Comparison of ENCODE assay signal across 21 mouse cellular contexts in the genomic region with DNA sequence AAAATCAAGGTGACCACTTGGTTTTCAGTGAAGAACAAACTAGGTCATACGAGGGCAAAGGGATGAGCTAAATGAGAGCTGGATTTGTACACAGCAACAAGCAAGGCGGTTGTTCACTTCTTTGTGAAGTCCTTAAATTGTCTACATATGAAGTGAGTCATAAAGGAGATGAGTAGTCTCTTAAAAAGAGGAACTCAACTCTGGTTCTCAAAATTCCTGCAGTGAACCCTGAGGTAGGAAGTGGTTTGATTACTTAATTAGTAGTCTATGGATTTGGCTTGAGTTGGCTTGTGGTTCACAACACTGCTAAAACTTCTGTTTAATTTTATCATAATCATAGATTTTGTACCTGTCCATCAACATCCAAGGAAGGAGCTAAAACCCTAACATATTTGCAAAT.
DNase-seq lines count a peak whose midpoint lies in the region; ATAC-seq and TF ChIP-seq lines count a peak whose summit lies in the region.
"Had no signal": no experiment of that assay in that cellular context is flagged by ENCODE, and none has a peak within 500 bp of the region (broad histone marks: within the 10 kb centered on the region; RNA-seq: fewer than 3 reads in every experiment).

No protein-coding gene starts in this region.

- DNase-seq in lung, postnatal 0 days (ENCODE audit: low spot score), result peak; percentile 8
- no peak for DNase-seq in lung, postnatal 10 days
- DNase-seq in MEL-GATA-1-ER (ENCODE audit: extremely low read depth, low read depth), result peak; percentile 40
- DNase-seq in kidney, postnatal 10 days, result no peak
- no peak for DNase-seq in right cerebral cortex, adult 2 months (ENCODE audit: low spot score in 2 of 2)
- DNase-seq: adrenal gland, postnatal 10 days; cerebellum, adult 11-12 months; cerebellum, adult 9-10 months; cerebellum, postnatal 25 days; gastrocnemius, postnatal 36 days; heart, adult 18-20 months; heart, postnatal 14 days had no signal

- WGBS in lung, postnatal 0 days, result 67% methylated on average over 2 of the region's 2 CpGs
- 80% methylated on average over 2 of the region's 2 CpGs for WGBS in intestine, postnatal 0 days

- H3K27me3 ChIP-seq in lung, postnatal 0 days (replicated peaks; ENCODE audit: insufficient read depth, low read length), result no peaks in the 10 kb centered on the region
- no peaks in the 10 kb centered on the region for H3K27me3 ChIP-seq in intestine, postnatal 0 days (replicated peaks; ENCODE audit: control insufficient read depth, insufficient read depth, low read length)
- H3K27me3 ChIP-seq: heart, embryonic 15.5 days had no signal

- H3K27ac ChIP-seq in lung, postnatal 0 days (ENCODE audit: low read length), result no peak overlapping the region
- no peak overlapping the region for H3K27ac ChIP-seq in intestine, postnatal 0 days (ENCODE audit: low read depth, low read length)
- H3K27ac ChIP-seq: embryonic facial prominence, embryonic 10.5 days; heart, embryonic 10.5 days; heart, embryonic 15.5 days; hindbrain, embryonic 10.5 days; hindbrain, embryonic 14.5 days had no signal

- no peak for TF ChIP-seq CTCF in lung, postnatal 0 days (IDR thresholded peaks at IDR 0.05)
- no peak for TF ChIP-seq CTCF in intestine, postnatal 0 days (IDR thresholded peaks at IDR 0.05; ENCODE audit: low read depth)

- H3K9me3 ChIP-seq in lung, postnatal 0 days (ENCODE audit: low read length), result no peaks in the 10 kb centered on the region
- H3K9me3 ChIP-seq in intestine, postnatal 0 days (ENCODE audit: control insufficient read depth), result no peaks in the 10 kb centered on the region
- H3K9me3 ChIP-seq: embryonic facial prominence, embryonic 10.5 days; heart, embryonic 10.5 days; heart, embryonic 15.5 days; hindbrain, embryonic 10.5 days had no signal

- no peak overlapping the region for H3K4me3 ChIP-seq in lung, postnatal 0 days (ENCODE audit: low read depth, low read length)
- H3K4me3 ChIP-seq in intestine, postnatal 0 days (ENCODE audit: low read depth, low read length), result no peak overlapping the region
- H3K4me3 ChIP-seq: embryonic facial prominence, embryonic 10.5 days; heart, embryonic 10.5 days; heart, embryonic 15.5 days; hindbrain, embryonic 10.5 days had no signal

- no peaks in the 10 kb centered on the region for H3K4me1 ChIP-seq in lung, postnatal 0 days (ENCODE audit: insufficient read depth, low read depth, low read length)
- H3K4me1 ChIP-seq in intestine, postnatal 0 days (replicated peaks; ENCODE audit: control insufficient read depth, insufficient read depth, low read length), result no peaks in the 10 kb centered on the region
- H3K4me1 ChIP-seq: embryonic facial prominence, embryonic 10.5 days; heart, embryonic 10.5 days; heart, embryonic 15.5 days; hindbrain, embryonic 10.5 days had no signal

- no peak for TF ChIP-seq EP300 in lung, postnatal 0 days (IDR thresholded peaks at IDR 0.05)

- H3K9ac ChIP-seq in lung, postnatal 0 days (replicated peaks; ENCODE audit: low read depth), result no peak overlapping the region
- no peak overlapping the region for H3K9ac ChIP-seq in intestine, postnatal 0 days (ENCODE audit: low read depth, low read length)
- H3K9ac ChIP-seq: heart, embryonic 15.5 days; hindbrain, embryonic 14.5 days had no signal

- no peaks in the 10 kb centered on the region for H3K36me3 ChIP-seq in lung, postnatal 0 days (ENCODE audit: insufficient read depth, low read length)
- H3K36me3 ChIP-seq in intestine, postnatal 0 days (ENCODE audit: control insufficient read depth, insufficient read depth), result no peaks in the 10 kb centered on the region
- H3K36me3 ChIP-seq: embryonic facial prominence, embryonic 10.5 days; heart, embryonic 10.5 days; heart, embryonic 15.5 days; hindbrain, embryonic 10.5 days had no signal

- H3K4me2 ChIP-seq in lung, postnatal 0 days (replicated peaks; ENCODE audit: low read depth, low read length), result no peak overlapping the region
- H3K4me2 ChIP-seq in intestine, postnatal 0 days (replicated peaks; ENCODE audit: low read depth), result no peak overlapping the region
- H3K4me2 ChIP-seq: heart, embryonic 15.5 days; hindbrain, embryonic 14.5 days had no signal

- ATAC-seq in lung, postnatal 0 days, result no peak
- peak; percentile 98 for ATAC-seq in hematopoietic stem cell, adult 5-6 weeks (replicated peaks in 1 of 2; ENCODE audit: insufficient read depth in 1 of 2, low FRiP score in 2 of 2, low TSS enrichment in 1 of 2, low read depth in 1 of 2, poor library complexity in 2 of 2, severe bottlenecking in 2 of 2)
- 0 out of 2 replicates have a peak, but pooled peaks have one; percentile 30 for ATAC-seq in neutrophil, adult 5-6 weeks (ENCODE audit: extremely low read depth, insufficient number of reproducible peaks, low FRiP score, poor library complexity, severe bottlenecking)
- no peak for ATAC-seq in intestine, postnatal 0 days
- ATAC-seq: forebrain, embryonic 14.5 days had no signal

Comparison
In these comparisons a context has a peak if more than half of its experiments do, and no peak if none do; other contexts are left out.
1. DNase-seq: peak in lung, postnatal 0 days (single experiment) and MEL-GATA-1-ER (single experiment); none in lung, postnatal 10 days (single experiment), kidney, postnatal 10 days (single experiment) and right cerebral cortex, adult 2 months (0 of 2).
2. ATAC-seq: peak in hematopoietic stem cell, adult 5-6 weeks (2 of 2) and neutrophil, adult 5-6 weeks (single experiment); none in lung, postnatal 0 days (single experiment) and intestine, postnatal 0 days (single experiment).